Mouse (Mus musculus) MEL (cell line): ENCODE results near the gene Cnppd1. TPM values are rescaled to one million over a fixed set of nuclear protein-coding genes. Genes with fewer than 3 reads are reported as not detected.

ENCODE experiments used
- DNase-seq: peaks from one replicate; pipeline ENCODE4 v3.0.0; 2011; ENCODE audit warnings: low read depth, low spot score
- H3K27ac ChIP-seq: 2 replicates; pipeline ENCODE4 v1.5.1; 2012; ENCODE audit warnings: low read depth, mild to moderate bottlenecking, control low read depth, low read length, moderate library complexity; ENCODE audit not compliant: control insufficient read depth
- H3K27me3 ChIP-seq, 2 experiments: fragments of 150-350 bp in 1 of 2; sonication (generic) in 1 of 2; 2 replicates each; pipeline ENCODE4 v1.6.1; 2012; ENCODE audit warnings: low read length in 2 of 2, mild to moderate bottlenecking in 2 of 2, improper control_type of control experiment in 1 of 2, moderate library complexity in 1 of 2; ENCODE audit not compliant: insufficient read depth in 2 of 2, control insufficient read depth in 1 of 2
- H3K36me3 ChIP-seq, 2 experiments: 2 replicates each; pipeline ENCODE4 v1.6.1; 2012 to 2014; ENCODE audit warnings: low read length in 2 of 2, improper control_type of control experiment in 1 of 2, inconsistent platforms in 1 of 2, mild to moderate bottlenecking in 1 of 2; ENCODE audit not compliant: insufficient read depth in 2 of 2, control insufficient read depth in 1 of 2
- H3K4me1 ChIP-seq, 2 experiments: fragments of 150-350 bp in 1 of 2; sonication (generic) in 1 of 2; 2 replicates each; pipeline ENCODE4 v1.6.1; 2012; ENCODE audit warnings: low read length in 2 of 2, improper control_type of control experiment in 1 of 2, mild to moderate bottlenecking in 1 of 2; ENCODE audit not compliant: insufficient read depth in 2 of 2, control insufficient read depth in 1 of 2
- H3K4me3 ChIP-seq, 2 experiments: fragments of 150-350 bp in 1 of 2; sonication (generic) in 1 of 2; 2 replicates each; pipeline ENCODE4 v1.5.1; 2012; ENCODE audit warnings: low read depth in 2 of 2, low read length in 2 of 2, mild to moderate bottlenecking in 2 of 2, moderate library complexity in 2 of 2, control low read depth in 1 of 2, improper control_type of control experiment in 1 of 2; ENCODE audit not compliant: control insufficient read depth in 1 of 2, insufficient read depth in 1 of 2
- H3K79me2 ChIP-seq: 2 replicates; pipeline ENCODE4 v1.6.1; 2012; ENCODE audit warnings: mild to moderate bottlenecking, low read length, moderate library complexity; ENCODE audit not compliant: control insufficient read depth, poor library complexity, insufficient read depth
- H3K9ac ChIP-seq: 2 replicates; pipeline ENCODE4 v1.6.1; 2012; ENCODE audit warnings: low read depth, mild to moderate bottlenecking, control low read depth, low read length, moderate library complexity; ENCODE audit not compliant: control insufficient read depth, poor library complexity, severe bottlenecking
- H3K9me3 ChIP-seq: fragments of 150-350 bp; sonication (generic); replicated peaks from 2 replicates; pipeline ENCODE4 v1.6.1; 2012; ENCODE audit warnings: mild to moderate bottlenecking, low read length, improper control_type of control experiment, moderate library complexity; ENCODE audit not compliant: insufficient read depth
- BHLHE40 ChIP-seq: IDR thresholded peaks from 2 replicates; pipeline ENCODE4 v1.6.1; 2012; ENCODE audit warnings: low read depth, mild to moderate bottlenecking, inconsistent platforms, low read length, improper control_type of control experiment, borderline replicate concordance
- CHD1 ChIP-seq: IDR thresholded peaks from 2 replicates; pipeline ENCODE4 v1.6.1; 2012; ENCODE audit warnings: low read depth, mild to moderate bottlenecking, inconsistent platforms, low read length, improper control_type of control experiment
- CHD2 ChIP-seq: IDR thresholded peaks from 2 replicates; pipeline ENCODE4 v1.6.1; 2011; ENCODE audit warnings: low read length, improper control_type of control experiment
- CTCF ChIP-seq, 3 experiments: IDR thresholded peaks in 2 of 3; conservative IDR thresholded peaks in 1 of 3; 2 replicates each; pipeline ENCODE4 v1.5.1; 2011 to 2012; ENCODE audit warnings: low read length in 3 of 3, low read depth in 2 of 3, mild to moderate bottlenecking in 2 of 3, improper control_type of control experiment in 1 of 3, inconsistent platforms in 1 of 3, mixed read lengths in 1 of 3, moderate library complexity in 1 of 3; ENCODE audit not compliant: control insufficient read depth in 1 of 3, insufficient read depth in 1 of 3, poor library complexity in 1 of 3, severe bottlenecking in 1 of 3
- E2F4 ChIP-seq: IDR thresholded peaks from 2 replicates; pipeline ENCODE4 v1.6.1; 2011; ENCODE audit warnings: low read depth, low read length, improper control_type of control experiment, borderline replicate concordance
- ELF1 ChIP-seq: IDR thresholded peaks from 2 replicates; pipeline ENCODE4 v1.6.1; 2014; ENCODE audit warnings: low read depth, mild to moderate bottlenecking, inconsistent platforms, low read length, improper control_type of control experiment, moderate library complexity
- ETS1 ChIP-seq: IDR thresholded peaks from 2 replicates; pipeline ENCODE4 v1.6.1; 2012; ENCODE audit warnings: low read depth, mild to moderate bottlenecking, inconsistent platforms, low read length, improper control_type of control experiment, moderate library complexity
- GABPA ChIP-seq: IDR thresholded peaks from 2 replicates; pipeline ENCODE4 v1.6.1; 2012; ENCODE audit warnings: low read depth, mild to moderate bottlenecking, inconsistent platforms, low read length, improper control_type of control experiment, moderate library complexity
- GATA1 ChIP-seq: IDR thresholded peaks from 2 replicates; pipeline ENCODE4 v1.6.1; 2011; ENCODE audit warnings: low read depth, low read length, improper control_type of control experiment
- HCFC1 ChIP-seq: IDR thresholded peaks from 2 replicates; pipeline ENCODE4 v1.6.1; 2012; ENCODE audit warnings: low read depth, mild to moderate bottlenecking, inconsistent platforms, low read length, improper control_type of control experiment, moderate library complexity
- JUND ChIP-seq: IDR thresholded peaks from 2 replicates; pipeline ENCODE4 v1.6.1; 2011; ENCODE audit warnings: low read depth, mild to moderate bottlenecking, improper control_type of control experiment, low read length
- KAT2A ChIP-seq: conservative IDR thresholded peaks from 2 replicates; pipeline ENCODE4 v1.6.1; 2012; ENCODE audit warnings: low read depth, low read length, improper control_type of control experiment, inconsistent platforms
- MAFK ChIP-seq: IDR thresholded peaks from 2 replicates; pipeline ENCODE4 v1.6.1; 2011; ENCODE audit warnings: low read depth, mild to moderate bottlenecking, low read length, improper control_type of control experiment, borderline replicate concordance
- MAX ChIP-seq: IDR thresholded peaks from 2 replicates; pipeline ENCODE4 v1.6.1; 2011; ENCODE audit warnings: low read length, improper control_type of control experiment
- MEF2A ChIP-seq: IDR thresholded peaks from 2 replicates; pipeline ENCODE4 v1.6.1; 2014; ENCODE audit warnings: low read depth, mild to moderate bottlenecking, inconsistent platforms, low read length, improper control_type of control experiment; ENCODE audit not compliant: poor library complexity, insufficient replicate concordance, severe bottlenecking; ENCODE audit errors: extremely low read depth
- MXI1 ChIP-seq: IDR thresholded peaks from 2 replicates; pipeline ENCODE4 v1.6.1; 2011; ENCODE audit warnings: mild to moderate bottlenecking, low read depth, low read length, improper control_type of control experiment
- MYB ChIP-seq: IDR thresholded peaks from 2 replicates; pipeline ENCODE4 v1.6.1; 2011; ENCODE audit warnings: mild to moderate bottlenecking, low read depth, low read length, improper control_type of control experiment
- MYC ChIP-seq: IDR thresholded peaks from 2 replicates; pipeline ENCODE4 v1.6.1; 2011; ENCODE audit warnings: low read depth, mild to moderate bottlenecking, low read length, improper control_type of control experiment, moderate library complexity
- NELFE ChIP-seq: IDR thresholded peaks from 2 replicates; pipeline ENCODE4 v1.6.1; 2011; ENCODE audit warnings: low read depth, low read length, improper control_type of control experiment
- NRF1 ChIP-seq: IDR thresholded peaks from 2 replicates; pipeline ENCODE4 v1.6.1; 2014; ENCODE audit warnings: low read depth, mild to moderate bottlenecking, inconsistent platforms, low read length, improper control_type of control experiment, moderate library complexity; ENCODE audit not compliant: poor library complexity, insufficient read depth, severe bottlenecking
- POLR2A ChIP-seq, 2 experiments: IDR thresholded peaks; 2 replicates each; pipeline ENCODE4 v1.6.1; 2011 to 2012; ENCODE audit warnings: low read length in 2 of 2, mild to moderate bottlenecking in 2 of 2, control low read depth in 1 of 2, improper control_type of control experiment in 1 of 2, low read depth in 1 of 2, moderate library complexity in 1 of 2; ENCODE audit not compliant: control insufficient read depth in 1 of 2, insufficient read depth in 1 of 2, poor library complexity in 1 of 2
- POLR2AphosphoS2 ChIP-seq: IDR thresholded peaks from 2 replicates; pipeline ENCODE4 v1.6.1; 2011; ENCODE audit warnings: low read length, improper control_type of control experiment
- RAD21 ChIP-seq: IDR thresholded peaks from 2 replicates; pipeline ENCODE4 v1.6.1; 2011; ENCODE audit warnings: mild to moderate bottlenecking, low read depth, low read length, improper control_type of control experiment
- SIN3A ChIP-seq: IDR thresholded peaks from 2 replicates; pipeline ENCODE4 v1.6.1; 2012; ENCODE audit warnings: low read length, improper control_type of control experiment, inconsistent platforms
- SMC3 ChIP-seq: IDR thresholded peaks from 2 replicates; pipeline ENCODE4 v1.6.1; 2011; ENCODE audit warnings: low read depth, low read length, improper control_type of control experiment
- TAL1 ChIP-seq: IDR thresholded peaks from 2 replicates; pipeline ENCODE4 v1.6.1; 2012; ENCODE audit warnings: mild to moderate bottlenecking, inconsistent platforms, low read length, moderate library complexity, mixed read lengths
- TBP ChIP-seq: IDR thresholded peaks from 2 replicates; pipeline ENCODE4 v1.8.0; 2011; ENCODE audit warnings: low read depth, low read length, improper control_type of control experiment
- TCF12 ChIP-seq: IDR thresholded peaks from 2 replicates; pipeline ENCODE4 v1.6.1; 2014; ENCODE audit warnings: low read depth, mild to moderate bottlenecking, inconsistent platforms, low read length, improper control_type of control experiment, moderate library complexity
- UBTF ChIP-seq: IDR thresholded peaks from 2 replicates; pipeline ENCODE4 v1.6.1; 2012; ENCODE audit warnings: low read depth, mild to moderate bottlenecking, inconsistent platforms, low read length, improper control_type of control experiment, moderate library complexity, borderline replicate concordance; ENCODE audit not compliant: insufficient read depth
- USF1 ChIP-seq: IDR thresholded peaks from 2 replicates; pipeline ENCODE4 v1.6.1; 2014; ENCODE audit warnings: low read depth, mild to moderate bottlenecking, inconsistent platforms, low read length, improper control_type of control experiment, moderate library complexity
- USF2 ChIP-seq, 2 experiments: IDR thresholded peaks; 2 replicates each; pipeline ENCODE4 v1.6.1; 2011 to 2012; ENCODE audit warnings: improper control_type of control experiment in 2 of 2, low read length in 2 of 2, borderline replicate concordance in 1 of 2, inconsistent platforms in 1 of 2, low read depth in 1 of 2, mild to moderate bottlenecking in 1 of 2; ENCODE audit not compliant: insufficient read depth in 1 of 2
- ZC3H11A ChIP-seq: IDR thresholded peaks from 2 replicates; pipeline ENCODE4 v1.6.1; 2012; ENCODE audit warnings: low read depth, mild to moderate bottlenecking, inconsistent platforms, low read length, improper control_type of control experiment
- ZKSCAN1 ChIP-seq: IDR thresholded peaks from 2 replicates; pipeline ENCODE4 v1.6.1; 2012; ENCODE audit warnings: low read depth, mild to moderate bottlenecking, inconsistent platforms, low read length, improper control_type of control experiment, moderate library complexity
- ZMIZ1 ChIP-seq: IDR thresholded peaks from 2 replicates; pipeline ENCODE4 v1.6.1; 2012; ENCODE audit warnings: low read depth, mild to moderate bottlenecking, inconsistent platforms, low read length, improper control_type of control experiment, moderate library complexity
- ZNF384 ChIP-seq: IDR thresholded peaks from 2 replicates; pipeline ENCODE4 v1.6.1; 2012; ENCODE audit warnings: low read depth, mild to moderate bottlenecking, inconsistent platforms, low read length, improper control_type of control experiment
- polyA plus RNA-seq, 2 experiments: library from polyadenylated mRNA; stranded (reverse) in 1 of 2; unstranded in 1 of 2; fragments of >175 nt in 1 of 2; fragments of >200 nt in 1 of 2; gene quantifications; 2 replicates each; pipeline versions ENCODE4 v1.2.1 to v1.2.4; 2012; ENCODE audit warnings: low replicate concordance in 2 of 2, low read depth in 1 of 2; ENCODE audit not compliant: insufficient read length in 2 of 2, insufficient read depth in 1 of 2, missing spikeins in 1 of 2
- total RNA-seq: library from RNA; depleted of rRNA; stranded (reverse); fragments of 300-350 nt; gene quantifications from 2 replicates; pipeline ENCODE4 v1.2.3, GENCODE M21; 2012

Cnppd1 gene
- total and polyA plus RNA-seq, 3 experiments = 54.4 to 314 (median 70.1) TPM

DNA sequence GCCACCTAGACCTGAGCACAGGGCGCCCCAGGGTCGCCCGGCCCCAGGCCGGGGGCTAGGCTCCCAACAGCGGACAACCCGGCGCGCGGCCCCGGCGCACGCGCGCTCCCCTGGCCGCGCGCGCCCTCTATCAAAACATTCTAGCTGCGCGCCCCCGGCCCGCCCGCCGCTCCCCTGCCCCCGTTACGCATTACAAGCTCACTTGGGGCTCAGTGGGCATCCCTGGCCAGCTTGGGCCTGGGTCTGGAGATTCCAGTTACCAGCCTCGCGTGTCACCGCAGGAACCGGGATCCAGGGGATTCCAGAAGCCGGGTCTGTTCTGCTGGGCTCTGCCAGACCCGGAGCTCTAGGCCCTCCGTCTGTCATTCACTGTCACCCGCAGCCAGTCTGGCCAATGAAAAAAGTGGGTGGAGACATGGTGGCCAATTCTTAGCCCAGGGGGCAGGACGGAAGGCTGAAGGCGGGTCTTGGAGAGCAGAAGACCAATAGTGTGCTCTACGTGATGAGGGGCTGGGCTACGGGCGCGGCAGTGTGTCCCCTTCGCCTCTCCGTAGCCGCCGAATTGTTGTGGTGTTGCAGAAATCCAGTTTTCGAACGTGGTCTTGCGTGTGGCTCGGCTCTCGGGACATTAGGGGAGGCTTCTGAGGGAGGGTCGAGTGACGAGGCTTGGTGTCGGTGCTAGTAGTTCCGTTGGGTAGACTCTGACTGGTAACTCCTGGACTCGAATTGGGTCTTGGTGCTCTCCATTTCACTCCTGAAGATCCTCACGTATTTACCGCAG is 49.3 kb upstream of the Cnppd1 start, which contains the start of the genes Ankzf1 and Atg9a:
Gene Ankzf1 (plus strand): TSS at position 530 of the 781 bp plus-strand sequence.
Gene Atg9a (minus strand): TSS at position 575 of the 781 bp plus-strand sequence.
- no peaks in the 10 kb centered on the region for H3K27me3 ChIP-seq
- H3K4me1 ChIP-seq = peaks cover 3 to 30% of the 10 kb centered on the region in 2 experiments; a peak in 3 of 4 replicates
- H3K9ac ChIP-seq = peak within 1 kb of the TSS; percentile 96
- H3K79me2 ChIP-seq = peaks cover 9% of the 10 kb centered on the region
- H3K36me3 ChIP-seq = peaks cover 0 to 31% of the 10 kb centered on the region in 2 experiments; a peak in 2 of 4 replicates
- DNase-seq = peak; percentile 99
- peak within 1 kb of the TSS; percentile 80 for H3K27ac ChIP-seq
- H3K4me3 ChIP-seq = peak within 1 kb of the TSS; percentile 95 to 96
- H3K9me3 ChIP-seq = no peaks in the 10 kb centered on the region
- TF ChIP-seq TAL1 (no peak), BHLHE40 (no peak), MYB (no peak), GABPA (no peak), NRF1 (peak; percentile 44; the same call in 1 of the 2 replicates), TBP (peak; percentile 63), ETS1 (0 out of 2 replicates have a peak, but pooled peaks have one; percentile 46), ZNF384 (no peak), CTCF (IDR thresholded peaks at IDR 0.05 in 2 of 3, conservative IDR thresholded peaks at IDR 0.05 in 1 of 3; ENCODE audit: control insufficient read depth in 1 of 3, insufficient read depth in 1 of 3, low read depth in 2 of 3, low read length in 3 of 3, poor library complexity in 1 of 3, severe bottlenecking in 1 of 3) (0 out of 6 replicates have a peak, but pooled peaks of 1 of the 3 experiments have one; percentile 5), HCFC1 (peak; percentile 86), CHD1 (no peak), ZMIZ1 (peak; percentile 15; the same call in 1 of the 2 replicates), ZC3H11A (no peak), TCF12 (peak; percentile 59), KAT2A (no peak; the same call in 1 of the 2 replicates), ZKSCAN1 (no peak), MAX (peak; percentile 70; the same call in 1 of the 2 replicates), USF1 (no peak), UBTF (no peak), ELF1 (0 out of 2 replicates have a peak, but pooled peaks have one; percentile 27), MEF2A (no peak), RAD21 (no peak), JUND (no peak), NELFE (peak; percentile 72), POLR2A (IDR thresholded peaks at IDR 0.05; ENCODE audit: control insufficient read depth in 1 of 2, insufficient read depth in 1 of 2, low read depth in 1 of 2, low read length in 2 of 2, poor library complexity in 1 of 2) (peak; percentile 50 to 78; a peak in 3 of 4 replicates), POLR2AphosphoS2 (peak; percentile 56; the same call in 1 of the 2 replicates), E2F4 (no peak), GATA1 (no peak), SIN3A (peak; percentile 96), MXI1 (peak; percentile 96), MYC (peak; percentile 48; the same call in 1 of the 2 replicates), MAFK (no peak), SMC3 (no peak), USF2 (IDR thresholded peaks at IDR 0.05; ENCODE audit: borderline replicate concordance in 1 of 2, insufficient read depth in 1 of 2, low read depth in 1 of 2, low read length in 2 of 2) (no peak), CHD2 (peak; percentile 47)
